Mouse (Mus musculus) lung, postnatal 0 days (tissue): Measurements from ENCODE around the gene Tpd52l1. TPM values are rescaled to one million over a fixed set of nuclear protein-coding genes. Genes with fewer than 3 reads are reported as not detected.

Experiments used
- ATAC-seq: fragments of 200-750 bp; cut with Nextera tagmentation; 2 replicates; pipeline ENCODE4 v1.8.0; 2017; ENCODE audit warnings: moderate library complexity
- DNase-seq: peaks from one replicate; pipeline ENCODE4 v3.0.0-alpha.2; 2016; ENCODE audit warnings: low spot score
- H3K27ac ChIP-seq: fragments of 300-500 bp; sonication (generic); 2 replicates; pipeline ENCODE4 v1.5.1; 2014; ENCODE audit warnings: antibody characterized with exemption, mild to moderate bottlenecking, low read length, mixed read lengths
- H3K27me3 ChIP-seq: fragments of 300-500 bp; sonication (generic); replicated peaks from 2 replicates; pipeline ENCODE4 v1.6.1; 2014; ENCODE audit warnings: low read length, mixed read lengths; ENCODE audit not compliant: insufficient read depth
- H3K36me3 ChIP-seq: fragments of 300-500 bp; sonication (generic); 2 replicates; pipeline ENCODE4 v1.6.1; 2014; ENCODE audit warnings: low read length, mixed read lengths; ENCODE audit not compliant: insufficient read depth
- H3K4me1 ChIP-seq: fragments of 300-500 bp; sonication (generic); 2 replicates; pipeline ENCODE4 v1.6.1; 2014; ENCODE audit warnings: antibody characterized with exemption, low read depth, low read length, mixed read lengths; ENCODE audit not compliant: insufficient read depth
- H3K4me2 ChIP-seq: fragments of 300-500 bp; sonication (generic); replicated peaks from 2 replicates; pipeline ENCODE4 v1.6.1; 2014; ENCODE audit warnings: low read depth, mild to moderate bottlenecking, low read length, moderate library complexity, mixed read lengths
- H3K4me3 ChIP-seq: fragments of 300-500 bp; sonication (generic); 2 replicates; pipeline ENCODE4 v1.5.1; 2014; ENCODE audit warnings: low read depth, low read length
- H3K9ac ChIP-seq: fragments of 300-500 bp; sonication (generic); replicated peaks from 2 replicates; pipeline ENCODE4 v1.6.1; 2014; ENCODE audit warnings: low read depth, mild to moderate bottlenecking
- H3K9me3 ChIP-seq: fragments of 300-500 bp; sonication (generic); 2 replicates; pipeline ENCODE4 v1.6.1; 2016; ENCODE audit warnings: low read length, mixed read lengths
- CTCF ChIP-seq: IDR thresholded peaks from 2 replicates; pipeline ENCODE4 v1.5.1; 2016; ENCODE audit warnings: antibody characterized with exemption, mild to moderate bottlenecking
- EP300 ChIP-seq: IDR thresholded peaks from 2 replicates; pipeline ENCODE4 v1.6.1; 2016; ENCODE audit warnings: antibody characterized with exemption, mild to moderate bottlenecking, control low read depth
- polyA plus RNA-seq: library from polyadenylated mRNA; unstranded; fragments of >200 nt; fragmentation: Nextera tagmentation; extraction: Ambion mirVana; gene quantifications from 2 replicates; pipeline ENCODE4 v1.2.1, GENCODE M21; 2015

The Tpd52l1 gene
- polyA plus RNA-seq, 1 experiment from 2014 or later = 7.7 TPM

- Histone ChIP-seq H3K9ac (no peak overlapping the region), H3K4me2 (no peak overlapping the region), H3K27ac (no peak overlapping the region), H3K4me1 (no peaks in the 10 kb centered on the region), H3K27me3 (no peaks in the 10 kb centered on the region), H3K4me3 (no peak overlapping the region), H3K36me3 (no peaks in the 10 kb centered on the region), H3K9me3 (no peaks in the 10 kb centered on the region)
- TF ChIP-seq EP300 = no peak
- no peak for TF ChIP-seq CTCF
- DNase-seq (no peak), ATAC-seq (no peak)
Measured at GRCm38 (mm10) chr10:31287787-31288186, 158.0 kb downstream of the Tpd52l1 start.

Other genes starting within 250 kb of the Tpd52l1 start
- gene Hddc2, start 132.6 kb downstream of the Tpd52l1 start, polyA plus RNA-seq = 25.7 and 36.0 TPM in 2 replicates
- gene Rnf217, start 163.2 kb upstream of the Tpd52l1 start, polyA plus RNA-seq = 1.6 TPM in 2 replicates